Mouse (Mus musculus) heart, adult 2 months (tissue): ENCODE results near the gene Pctp. TPM values are rescaled to one million over a fixed set of nuclear protein-coding genes. Genes with fewer than 3 reads are reported as not detected.

ENCODE experiments used
- DNase-seq, 2 experiments: peaks; one replicate each; pipeline ENCODE4 v3.0.0; 2021
- H3K27ac ChIP-seq: fragments of 200-600 bp; 2 replicates; pipeline ENCODE4 v1.8.1; 2022
- H3K27me3 ChIP-seq: fragments of 200-500 bp; 2 replicates; pipeline ENCODE4 v1.6.1; 2012; ENCODE audit warnings: mild to moderate bottlenecking, low read length, inconsistent platforms, mixed read lengths; ENCODE audit not compliant: control insufficient read depth, insufficient read depth
- H3K36me3 ChIP-seq: fragments of 200-500 bp; 2 replicates; pipeline ENCODE4 v1.6.1; 2012; ENCODE audit warnings: low read length, inconsistent platforms; ENCODE audit not compliant: control insufficient read depth, insufficient read depth
- H3K4me1 ChIP-seq: fragments of 200-500 bp; 2 replicates; pipeline ENCODE4 v1.6.1; 2011; ENCODE audit warnings: low read length; ENCODE audit not compliant: control insufficient read depth, insufficient read depth
- H3K4me3 ChIP-seq: fragments of 200-600 bp; 2 replicates; pipeline ENCODE4 v1.8.1; 2022
- H3K79me2 ChIP-seq: fragments of 200-500 bp; replicated peaks from 2 replicates; pipeline ENCODE4 v1.6.1; 2012; ENCODE audit warnings: mild to moderate bottlenecking, inconsistent platforms, low read length, moderate library complexity, mixed read lengths; ENCODE audit not compliant: control insufficient read depth, insufficient read depth
- H3K9ac ChIP-seq: fragments of 200-500 bp; 2 replicates; pipeline ENCODE4 v1.6.1; 2012; ENCODE audit warnings: low read depth, mild to moderate bottlenecking, control low read depth, inconsistent platforms, low read length, mixed read lengths
- CTCF ChIP-seq: fragments of 200-600 bp; IDR thresholded peaks from 2 replicates; pipeline ENCODE4 v1.8.1; 2022; ENCODE audit warnings: antibody characterized with exemption, mild to moderate bottlenecking, moderate library complexity
- EP300 ChIP-seq: fragments of 200-500 bp; IDR thresholded peaks from 2 replicates; pipeline ENCODE4 v1.6.1; 2011; ENCODE audit warnings: low read depth, low read length, control low read depth; ENCODE audit not compliant: insufficient read depth
- POLR2A ChIP-seq: fragments of 200-500 bp; IDR thresholded peaks from 2 replicates; pipeline ENCODE4 v1.6.1; 2011; ENCODE audit warnings: mild to moderate bottlenecking, low read depth, low read length, control low read depth; ENCODE audit not compliant: insufficient read depth
- WGBS: fragments of 180-500 bp; shearing (Covaris S2); methylation state at CpG from one replicate; pipeline ENCODE4 v1.1.7; 2018; 5-methylcytosine and 5-hydroxymethylcytosine counted together
- intact Hi-C: fragments of 180-260 bp; cut with DNase I; formaldehyde crosslinking; loops from one replicate; pipeline ENCODE4 v1.15.1; 2025
- polyA plus RNA-seq: library from polyadenylated mRNA; depleted of rRNA; stranded (reverse); fragments of >200 nt; gene quantifications from 2 replicates; pipeline ENCODE4 v1.2.3, GENCODE M21; 2012; rRNA removed
- total RNA-seq, 2 experiments: library from RNA; stranded (reverse); gene quantifications; 2 replicates each; pipeline ENCODE4 v1.2.3; 2021

Pctp gene
- total and polyA plus RNA-seq, 3 experiments, result 2.2 to 4.4 (median 4.0) TPM

DNA sequence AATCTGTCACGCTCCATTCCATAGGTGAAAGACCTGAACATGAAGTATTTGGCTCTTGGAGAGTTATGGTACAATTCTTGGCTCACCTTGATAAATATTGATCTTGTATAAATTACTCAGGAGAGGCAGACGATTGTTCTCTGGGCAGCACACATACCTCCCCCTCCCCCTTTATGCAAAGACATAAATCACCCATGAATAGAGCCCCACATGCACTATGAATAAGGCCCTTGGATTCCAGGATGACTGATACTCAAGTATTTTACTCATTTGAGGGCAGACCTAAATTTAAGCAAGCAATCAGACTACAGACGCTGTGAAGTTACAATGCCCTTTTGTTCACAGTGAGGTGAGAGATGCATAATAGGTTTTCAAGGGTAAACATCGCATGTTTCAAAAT is 32.0 kb downstream of the Pctp start:
- no peak overlapping the region for H3K4me3 ChIP-seq
- H3K27ac ChIP-seq, result no peak overlapping the region
- TF ChIP-seq CTCF (no peak), EP300 (no peak), POLR2A (no peak)
- WGBS, result 83% methylated on average over 4 of the region's 4 CpGs
- H3K4me1 ChIP-seq, result no peaks in the 10 kb centered on the region
- intact Hi-C loops, result no loop called here
- no peak overlapping the region for H3K9ac ChIP-seq
- H3K36me3 ChIP-seq, result no peaks in the 10 kb centered on the region
- no peak for DNase-seq
- H3K27me3 ChIP-seq, result no peaks in the 10 kb centered on the region
- H3K79me2 ChIP-seq, result no peaks in the 10 kb centered on the region

GRCm38 (mm10) chr11:89969131-89969530 is 33.6 kb downstream of the Pctp start:
- H3K79me2 ChIP-seq, result no peaks in the 10 kb centered on the region
- H3K36me3 ChIP-seq, result no peaks in the 10 kb centered on the region
- no peak for TF ChIP-seq EP300
- no peak for TF ChIP-seq CTCF
- no peak for TF ChIP-seq POLR2A
- H3K4me1 ChIP-seq, result no peaks in the 10 kb centered on the region
- intact Hi-C loops, result no loop called here
- no peak overlapping the region for H3K27ac ChIP-seq
- WGBS, result 66% methylated on average over 4 of the region's 4 CpGs
- H3K4me3 ChIP-seq, result no peak overlapping the region
- H3K9ac ChIP-seq, result no peak overlapping the region
- H3K27me3 ChIP-seq, result no peaks in the 10 kb centered on the region
- no peak for DNase-seq

DNA sequence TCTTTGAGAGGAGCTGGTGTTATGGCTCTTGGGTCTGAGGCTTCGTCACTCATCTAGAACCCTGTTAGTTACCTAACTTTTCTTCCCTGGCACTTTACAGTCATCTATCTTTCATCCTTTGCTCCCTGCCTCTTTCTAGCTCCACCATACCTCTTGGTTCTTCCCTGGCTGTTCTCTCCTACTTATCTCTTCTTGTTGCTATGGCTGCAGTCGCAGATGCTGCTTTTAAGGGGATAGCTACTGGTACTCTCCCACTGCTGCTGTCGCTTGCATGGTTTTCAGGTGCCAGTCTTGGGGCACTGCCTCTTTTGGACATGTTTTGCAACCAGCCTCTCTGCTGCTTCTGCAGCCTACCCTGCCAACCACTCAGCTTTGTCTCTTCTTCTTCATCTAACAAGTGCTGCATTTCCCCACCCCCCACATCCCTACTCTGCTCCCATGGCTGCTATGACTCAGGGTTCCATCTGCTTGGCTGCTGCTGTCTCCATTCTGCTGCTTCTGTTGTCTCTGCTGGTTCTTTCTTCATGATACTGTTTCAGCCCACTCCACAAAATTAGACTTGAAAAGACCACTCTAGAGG is 51.9 kb downstream of the Pctp start:
- Histone ChIP-seq H3K79me2 (no peaks in the 10 kb centered on the region), H3K27me3 (no peaks in the 10 kb centered on the region)
- intact Hi-C loops, result no loop called here

DNA sequence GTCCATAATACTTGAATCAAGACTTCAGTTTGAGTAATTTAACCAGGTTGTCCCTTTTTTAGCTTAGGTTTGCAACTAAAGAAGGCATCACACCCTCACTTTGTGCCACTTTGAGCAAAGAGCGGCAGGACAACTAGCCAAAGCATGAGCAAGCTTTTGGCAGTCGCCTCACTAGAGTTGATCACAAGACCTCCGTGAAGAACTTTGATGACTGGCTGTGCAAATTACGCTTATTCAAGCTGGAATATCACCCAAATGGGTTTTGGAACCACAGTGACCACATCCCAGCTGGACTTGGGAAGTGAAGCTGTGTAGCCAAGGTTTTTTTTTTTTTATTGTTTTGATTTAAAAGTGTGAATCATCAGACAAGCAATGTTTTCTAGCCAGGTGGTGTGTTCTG is 54.9 kb downstream of the Pctp start:
- WGBS, result 81% methylated on average over 4 of the region's 4 CpGs
- no peak overlapping the region for H3K27ac ChIP-seq
- no peak overlapping the region for H3K9ac ChIP-seq
- no peaks in the 10 kb centered on the region for H3K27me3 ChIP-seq
- peak in 1 of 2 experiments; percentile 4 for DNase-seq
- H3K36me3 ChIP-seq, result no peaks in the 10 kb centered on the region
- H3K79me2 ChIP-seq, result no peaks in the 10 kb centered on the region
- no peak overlapping the region for H3K4me3 ChIP-seq
- TF ChIP-seq POLR2A (no peak), CTCF (no peak), EP300 (no peak)
- no peaks in the 10 kb centered on the region for H3K4me1 ChIP-seq
- intact Hi-C loops, result no loop called here

More for the DNA sequence above, 51.9 kb downstream of the Pctp start:
- Histone ChIP-seq H3K27ac (no peak overlapping the region), H3K9ac (no peak overlapping the region), H3K4me3 (no peak overlapping the region), H3K4me1 (no peaks in the 10 kb centered on the region), H3K36me3 (no peaks in the 10 kb centered on the region)
- DNase-seq, result no peak
- TF ChIP-seq POLR2A (no peak), EP300 (no peak), CTCF (no peak)
- WGBS, result 78% methylated on average over 3 of the region's 3 CpGs

- Histone ChIP-seq H3K27ac (no peak overlapping the region), H3K9ac (no peak overlapping the region), H3K4me1 (no peaks in the 10 kb centered on the region), H3K27me3 (no peaks in the 10 kb centered on the region), H3K4me3 (no peak overlapping the region), H3K79me2 (no peaks in the 10 kb centered on the region), H3K36me3 (no peaks in the 10 kb centered on the region)
- TF ChIP-seq EP300 (no peak), CTCF (no peak), POLR2A (no peak)
- no peak for DNase-seq
- 83% methylated on average over 8 of the region's 8 CpGs for WGBS
- intact Hi-C loops, result no loop called here
Measured at GRCm38 (mm10) chr11:89945159-89945558, 57.5 kb downstream of the Pctp start.

DNA sequence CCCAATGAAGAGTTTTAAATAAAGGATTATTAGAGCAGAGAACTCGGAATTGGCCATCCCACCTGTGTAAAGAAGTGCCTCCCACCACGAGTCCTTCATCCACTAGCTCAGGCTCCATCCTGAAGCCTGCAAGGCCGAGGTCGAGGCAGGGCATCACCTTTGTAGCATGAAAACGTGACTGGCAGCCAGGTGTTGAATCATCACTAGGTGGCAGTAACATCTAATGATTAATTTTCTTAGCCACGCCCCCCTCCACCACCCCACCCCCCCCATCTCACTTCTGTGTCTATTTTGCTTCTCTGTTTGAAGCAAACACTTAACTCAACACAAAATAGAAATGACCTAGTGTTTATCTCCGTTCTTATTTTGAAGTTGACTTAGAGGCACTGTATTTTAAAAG is 65.5 kb downstream of the Pctp start:
- Histone ChIP-seq H3K27me3 (no peaks in the 10 kb centered on the region), H3K27ac (no peak overlapping the region), H3K36me3 (no peaks in the 10 kb centered on the region), H3K79me2 (no peaks in the 10 kb centered on the region), H3K4me1 (no peaks in the 10 kb centered on the region), H3K9ac (no peak overlapping the region), H3K4me3 (no peak overlapping the region)
- no peak for TF ChIP-seq POLR2A
- peak; percentile 24; the same call in 1 of the 2 replicates for TF ChIP-seq CTCF
- intact Hi-C loops, result no loop called here
- 31% methylated on average over 7 of the region's 7 CpGs for WGBS
- DNase-seq, result no peak

Other genes with a start within 250 kb of the Pctp start
- not detected for gene Ankfn1, start 225.2 kb downstream of the Pctp start, total RNA-seq
- 0.14 TPM in 1 of 2 replicates, not detected in the other for gene Ankfn1, start 225.2 kb downstream of the Pctp start, polyA plus RNA-seq
- gene Tmem100, start 27.5 kb upstream of the Pctp start, total RNA-seq, result 10 to 100 TPM; 14.7 to 18.3 TPM
- gene Tmem100, start 27.5 kb upstream of the Pctp start, polyA plus RNA-seq, result 5.4 and 11.4 TPM in 2 replicates
- 1 to 10 TPM; 7.5 to 8.1 TPM for gene Gm45716, start 184.8 kb upstream of the Pctp start, total RNA-seq
- gene Gm45716, start 184.8 kb upstream of the Pctp start, polyA plus RNA-seq, result 3.9 and 8.8 TPM in 2 replicates
- gene Mmd, start 246.6 kb upstream of the Pctp start, total RNA-seq, result 10 to 100 TPM; 25.9 to 35.7 TPM
- 30.9 and 53.1 TPM in 2 replicates for gene Mmd, start 246.6 kb upstream of the Pctp start, polyA plus RNA-seq